Mouse (Mus musculus): ENCODE results near the gene Crb2. TPM values are rescaled to one million over a fixed set of nuclear protein-coding genes. Genes with fewer than 3 reads are reported as not detected.

The Crb2 gene
- total RNA-seq, 2 experiments from 2014 or later, result 3.9 to 4.6 TPM

- intact Hi-C loops (cut with DNase I), result no loop called here
- no peak for DNase-seq
Observed at GRCm38 (mm10) chr2:37842719-37843118, 66.7 kb downstream of the Crb2 start.

Other genes with a start within 250 kb of the Crb2 start
- 100 to 1,000 TPM; 228 to 247 TPM for gene Strbp, start 72.4 kb upstream of the Crb2 start, total RNA-seq (2021)